Mouse (Mus musculus): Measurements from ENCODE around the gene Kmt2d.

DNA sequence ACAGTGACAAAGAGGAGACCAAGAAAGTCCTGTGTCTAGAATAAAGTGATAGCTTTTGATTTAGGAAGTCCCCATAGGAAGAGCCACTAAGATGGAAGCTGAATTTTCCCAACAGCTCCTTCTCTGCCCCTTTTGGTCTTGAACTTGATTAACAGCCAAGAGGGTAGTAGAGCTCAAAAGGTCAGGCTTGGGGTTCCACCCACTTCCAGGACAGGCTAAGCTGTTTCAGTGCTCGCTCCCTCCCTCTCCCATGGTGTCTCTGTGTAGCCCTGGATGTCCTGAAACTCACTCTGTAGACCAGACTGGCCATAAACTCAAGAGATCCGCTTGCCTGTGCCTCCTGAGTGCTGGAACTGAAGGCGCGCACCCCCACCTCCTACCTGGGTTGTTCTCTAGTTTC is 45.0 kb upstream of the Kmt2d start:
- TF ChIP-seq CTCF (IDR thresholded peaks at IDR 0.05; ENCODE audit: low read depth) (no peak), EP300 (optimal IDR thresholded peaks at IDR 0.05) (no peak)
